Mouse (Mus musculus) midbrain, embryonic 11.5 days (tissue): ENCODE data around the gene Tmem176b. TPM values are rescaled to one million over a fixed set of nuclear protein-coding genes. Genes with fewer than 3 reads are reported as not detected.

Experiments used
- ATAC-seq: fragments of 200-750 bp; cut with Nextera tagmentation; 2 replicates; pipeline ENCODE4 v1.8.0; 2017; ENCODE audit warnings: moderate TSS enrichment, moderate library complexity; ENCODE audit not compliant: low FRiP score
- DNase-seq: peaks from one replicate; pipeline ENCODE4 v3.0.0; 2015; ENCODE audit warnings: low spot score; ENCODE audit errors: missing footprints
- H3K27ac ChIP-seq: fragments of 300-500 bp; sonication (generic); 2 replicates; pipeline ENCODE4 v1.5.1; 2014; ENCODE audit warnings: low read depth, low read length
- H3K27me3 ChIP-seq: fragments of 300-500 bp; sonication (generic); 2 replicates; pipeline ENCODE4 v1.6.1; 2014; ENCODE audit warnings: mild to moderate bottlenecking, low read length, moderate library complexity, mixed read lengths; ENCODE audit not compliant: control insufficient read depth, insufficient read depth
- H3K36me3 ChIP-seq: fragments of 300-500 bp; sonication (generic); 2 replicates; pipeline ENCODE4 v1.6.1; 2014; ENCODE audit warnings: mild to moderate bottlenecking, low read length, moderate library complexity, mixed read lengths; ENCODE audit not compliant: control insufficient read depth, insufficient read depth
- H3K4me1 ChIP-seq: fragments of 300-500 bp; sonication (generic); 2 replicates; pipeline ENCODE4 v1.6.1; 2014; ENCODE audit warnings: low read length; ENCODE audit not compliant: control insufficient read depth, insufficient read depth
- H3K4me2 ChIP-seq: fragments of 300-500 bp; sonication (generic); 2 replicates; pipeline ENCODE4 v1.6.1; 2014; ENCODE audit warnings: mild to moderate bottlenecking, moderate library complexity
- H3K4me3 ChIP-seq: fragments of 300-500 bp; sonication (generic); 2 replicates; pipeline ENCODE4 v1.5.1; 2014; ENCODE audit warnings: low read depth, low read length
- H3K9ac ChIP-seq: fragments of 300-500 bp; sonication (generic); 2 replicates; pipeline ENCODE4 v1.6.1; 2014; ENCODE audit warnings: low read length
- H3K9me3 ChIP-seq: fragments of 300-500 bp; sonication (generic); 2 replicates; pipeline ENCODE4 v1.6.1; 2016; ENCODE audit warnings: low read length; ENCODE audit not compliant: control insufficient read depth
- WGBS: fragments of 180-500 bp; shearing (Covaris S2); extraction: QIAGEN DNeasy Blood & Tissue Kit; methylation state at CpG from one replicate; pipeline ENCODE4 v1.1.7; 2014; 5-methylcytosine and 5-hydroxymethylcytosine counted together
- polyA plus RNA-seq: library from polyadenylated mRNA; unstranded; fragments of >200 nt; fragmentation: Nextera tagmentation; extraction: Ambion mirVana; gene quantifications from 2 replicates; pipeline ENCODE4 v1.2.1, GENCODE M21; 2014

Tmem176b gene
- polyA plus RNA-seq, 1 experiment from 2014 or later: 58.8 TPM

GRCm38 (mm10) chr6:48864723-48865122 is 23.4 kb upstream of the Tmem176b start:
- DNase-seq (no peak), ATAC-seq (no peak)
- Histone ChIP-seq H3K9ac (no peak overlapping the region), H3K4me2 (no peak overlapping the region), H3K36me3 (no peaks in the 10 kb centered on the region), H3K27me3 (no peaks in the 10 kb centered on the region), H3K4me1 (peaks cover 8% of the 10 kb centered on the region), H3K4me3 (no peak overlapping the region), H3K9me3 (no peaks in the 10 kb centered on the region), H3K27ac (no peak overlapping the region)
- WGBS: 59% methylated on average over 3 of the region's 3 CpGs

GRCm38 (mm10) chr6:48864181-48864580 is 22.9 kb upstream of the Tmem176b start:
- no peak for DNase-seq
- WGBS: 68% methylated on average over 3 of the region's 3 CpGs
- H3K4me1 ChIP-seq: peaks cover 8% of the 10 kb centered on the region
- no peaks in the 10 kb centered on the region for H3K9me3 ChIP-seq
- H3K36me3 ChIP-seq: no peaks in the 10 kb centered on the region
- H3K9ac ChIP-seq: no peak overlapping the region
- H3K4me3 ChIP-seq: no peak overlapping the region
- H3K27ac ChIP-seq: no peak overlapping the region
- H3K4me2 ChIP-seq: no peak overlapping the region
- no peak for ATAC-seq
- H3K27me3 ChIP-seq: no peaks in the 10 kb centered on the region

GRCm38 (mm10) chr6:48863488-48863887 is 22.2 kb upstream of the Tmem176b start:
- H3K4me2 ChIP-seq: no peak overlapping the region
- H3K36me3 ChIP-seq: no peaks in the 10 kb centered on the region
- 86% methylated on average over 7 of the region's 7 CpGs for WGBS
- H3K27ac ChIP-seq: no peak overlapping the region
- H3K4me1 ChIP-seq: peaks cover 8% of the 10 kb centered on the region
- ATAC-seq (no peak), DNase-seq (peak; percentile 47)
- H3K4me3 ChIP-seq: no peak overlapping the region
- H3K9me3 ChIP-seq: no peaks in the 10 kb centered on the region
- H3K9ac ChIP-seq: no peak overlapping the region
- H3K27me3 ChIP-seq: no peaks in the 10 kb centered on the region

- no peak overlapping the region for H3K27ac ChIP-seq
- H3K4me2 ChIP-seq: no peak overlapping the region
- no peak overlapping the region for H3K9ac ChIP-seq
- H3K4me1 ChIP-seq: peaks cover 8% of the 10 kb centered on the region
- DNase-seq (peak; percentile 65), ATAC-seq (no peak)
- WGBS: 83% methylated on average over 4 of the region's 4 CpGs
- no peak overlapping the region for H3K4me3 ChIP-seq
- no peaks in the 10 kb centered on the region for H3K27me3 ChIP-seq
- no peaks in the 10 kb centered on the region for H3K9me3 ChIP-seq
- H3K36me3 ChIP-seq: no peaks in the 10 kb centered on the region
Observed at GRCm38 (mm10) chr6:48862816-48863215, 21.5 kb upstream of the Tmem176b start.

- Histone ChIP-seq H3K9me3 (no peaks in the 10 kb centered on the region), H3K4me1 (no peaks in the 10 kb centered on the region), H3K27me3 (no peaks in the 10 kb centered on the region), H3K36me3 (no peaks in the 10 kb centered on the region), H3K9ac (no peak overlapping the region), H3K4me2 (no peak overlapping the region), H3K4me3 (no peak overlapping the region), H3K27ac (no peak overlapping the region)
- no peak for ATAC-seq
- DNase-seq: peak; percentile 51
- 82% methylated on average over 12 of the region's 12 CpGs for WGBS
Observed at GRCm38 (mm10) chr6:48861616-48862280, 20.5 kb upstream of the Tmem176b start.

- no peaks in the 10 kb centered on the region for H3K4me1 ChIP-seq
- DNase-seq: peak; percentile 77
- no peaks in the 10 kb centered on the region for H3K27me3 ChIP-seq
- no peak overlapping the region for H3K9ac ChIP-seq
- H3K27ac ChIP-seq: no peak overlapping the region
- no peaks in the 10 kb centered on the region for H3K36me3 ChIP-seq
- no peak overlapping the region for H3K4me2 ChIP-seq
- no peak for ATAC-seq
- 91% methylated on average over 1 of the region's 1 CpGs for WGBS
- no peak overlapping the region for H3K4me3 ChIP-seq
- H3K9me3 ChIP-seq: no peaks in the 10 kb centered on the region
Observed at GRCm38 (mm10) chr6:48860851-48861250, 19.6 kb upstream of the Tmem176b start.

GRCm38 (mm10) chr6:48860130-48860815 is 19.0 kb upstream of the Tmem176b start:
- no peak overlapping the region for H3K9ac ChIP-seq
- H3K9me3 ChIP-seq: no peaks in the 10 kb centered on the region
- 12% methylated on average over 20 of the region's 23 CpGs for WGBS
- no peaks in the 10 kb centered on the region for H3K36me3 ChIP-seq
- ATAC-seq: peak; percentile 64
- H3K4me2 ChIP-seq: peak overlapping the region; percentile 35; the same call in 1 of the 2 replicates
- no peak overlapping the region for H3K4me3 ChIP-seq
- no peaks in the 10 kb centered on the region for H3K27me3 ChIP-seq
- peak; percentile 94 for DNase-seq
- H3K27ac ChIP-seq: no peak overlapping the region
- H3K4me1 ChIP-seq: no peaks in the 10 kb centered on the region

GRCm38 (mm10) chr6:48857613-48858302 is 16.5 kb upstream of the Tmem176b start:
- no peaks in the 10 kb centered on the region for H3K36me3 ChIP-seq
- no peak overlapping the region for H3K27ac ChIP-seq
- H3K4me2 ChIP-seq: no peak overlapping the region
- WGBS: 50% methylated on average over 8 of the region's 8 CpGs
- DNase-seq: peak; percentile 78
- no peaks in the 10 kb centered on the region; the same call in 1 of the 2 replicates for H3K9me3 ChIP-seq
- no peak overlapping the region for H3K9ac ChIP-seq
- H3K27me3 ChIP-seq: no peaks in the 10 kb centered on the region
- H3K4me1 ChIP-seq: no peaks in the 10 kb centered on the region
- ATAC-seq: no peak
- H3K4me3 ChIP-seq: no peak overlapping the region

GRCm38 (mm10) chr6:48854155-48854554 is 12.9 kb upstream of the Tmem176b start:
- 100% methylated on average over 2 of the region's 2 CpGs for WGBS
- no peak for ATAC-seq

More at GRCm38 (mm10) chr6:48854155-48854554, 12.9 kb upstream of the Tmem176b start:
- Histone ChIP-seq H3K9me3 (no peaks in the 10 kb centered on the region; the same call in 1 of the 2 replicates), H3K9ac (no peak overlapping the region), H3K36me3 (no peaks in the 10 kb centered on the region), H3K27ac (no peak overlapping the region), H3K27me3 (no peaks in the 10 kb centered on the region), H3K4me1 (no peaks in the 10 kb centered on the region), H3K4me2 (no peak overlapping the region), H3K4me3 (no peak overlapping the region)
- DNase-seq: no peak
